Mouse (Mus musculus): ENCODE results near the gene Arl5b.

Gene Arl5b

GRCm38 (mm10) chr2:15104386-15104785, 55.2 kb downstream of the Arl5b start:
- in situ Hi-C loops (cut with MboI; ENCODE audit: low pct_unique_long_range_greater_than_20kb in 1 of 2, low sequenced_read_pairs in 2 of 2, unreplicated experiment in 1 of 2) = no loop called here

DNA sequence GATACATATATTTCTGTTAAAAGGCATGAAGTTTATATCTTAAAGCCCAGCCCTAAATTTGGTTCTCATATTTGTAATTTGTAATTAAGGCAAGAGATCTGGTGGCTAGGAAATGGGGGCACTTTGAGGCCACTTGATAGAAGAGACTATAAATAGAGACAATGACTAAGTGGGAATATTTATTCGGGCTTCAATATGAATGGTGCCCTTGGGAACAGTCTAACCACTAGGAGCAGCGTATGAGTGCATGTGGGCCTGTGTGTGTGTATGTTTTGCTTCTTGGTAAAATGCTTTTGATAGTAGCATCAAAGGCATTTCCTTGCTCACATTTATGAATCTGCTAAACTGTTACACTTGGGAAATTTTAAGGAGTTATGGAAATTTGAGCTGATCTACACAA, 62.1 kb downstream of the Arl5b start:
- in situ Hi-C loops (cut with MboI; ENCODE audit: low pct_unique_long_range_greater_than_20kb in 1 of 2, low sequenced_read_pairs in 2 of 2, unreplicated experiment in 1 of 2) = no loop called here

DNA sequence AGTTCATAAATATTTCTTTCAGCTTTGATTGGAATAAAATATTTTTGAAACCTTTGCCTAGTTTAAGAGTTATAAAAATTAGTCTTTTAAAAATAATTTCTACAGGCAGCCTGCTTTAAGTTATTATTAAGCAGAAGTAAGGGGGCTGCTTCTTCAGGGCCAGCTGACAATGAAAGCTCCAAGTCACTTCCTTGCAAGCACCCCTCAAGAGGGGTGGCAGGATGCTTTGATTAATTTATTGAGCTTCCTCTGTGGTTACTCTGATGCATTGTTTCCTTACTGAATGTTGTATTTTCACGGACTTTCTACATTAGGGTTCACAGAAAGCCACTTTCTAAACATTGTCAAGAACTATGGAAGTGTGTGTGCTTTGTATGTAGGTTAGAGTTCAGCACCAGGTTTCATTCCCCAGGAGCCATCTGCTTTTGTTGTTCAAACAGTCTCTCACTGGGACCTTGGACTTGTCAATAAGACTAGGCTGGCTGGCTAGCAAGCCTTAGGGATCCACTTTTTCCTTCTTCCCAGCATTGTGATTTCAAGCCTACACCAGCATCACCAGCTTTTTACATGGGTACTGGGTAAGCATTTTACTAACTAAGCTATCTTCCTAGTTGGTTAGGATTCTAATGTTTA, 62.7 kb downstream of the Arl5b start:
- in situ Hi-C loops (cut with MboI; ENCODE audit: low pct_unique_long_range_greater_than_20kb in 1 of 2, low sequenced_read_pairs in 2 of 2, unreplicated experiment in 1 of 2) = no loop called here

DNA sequence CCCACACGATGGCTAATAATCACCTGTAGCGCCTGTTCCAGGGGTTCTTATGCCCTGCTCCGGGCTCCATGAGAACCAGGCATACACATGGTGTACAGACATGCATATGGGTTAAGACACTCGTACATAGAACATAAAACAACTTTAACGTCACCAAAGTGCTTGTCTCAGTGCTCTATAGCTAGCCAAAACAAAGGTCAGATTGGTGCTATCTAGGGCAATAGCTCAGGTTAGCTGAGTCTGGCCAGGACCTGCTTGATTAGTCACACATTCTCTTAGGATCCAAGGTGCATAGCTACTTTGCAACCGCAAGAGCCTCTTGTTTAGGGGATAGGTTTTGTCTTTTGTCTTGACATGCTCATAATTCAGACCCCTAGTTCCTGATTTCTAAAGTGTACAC, 63.5 kb downstream of the Arl5b start:
- in situ Hi-C loops (cut with MboI; ENCODE audit: low pct_unique_long_range_greater_than_20kb in 1 of 2, low sequenced_read_pairs in 2 of 2, unreplicated experiment in 1 of 2) = no loop called here

DNA sequence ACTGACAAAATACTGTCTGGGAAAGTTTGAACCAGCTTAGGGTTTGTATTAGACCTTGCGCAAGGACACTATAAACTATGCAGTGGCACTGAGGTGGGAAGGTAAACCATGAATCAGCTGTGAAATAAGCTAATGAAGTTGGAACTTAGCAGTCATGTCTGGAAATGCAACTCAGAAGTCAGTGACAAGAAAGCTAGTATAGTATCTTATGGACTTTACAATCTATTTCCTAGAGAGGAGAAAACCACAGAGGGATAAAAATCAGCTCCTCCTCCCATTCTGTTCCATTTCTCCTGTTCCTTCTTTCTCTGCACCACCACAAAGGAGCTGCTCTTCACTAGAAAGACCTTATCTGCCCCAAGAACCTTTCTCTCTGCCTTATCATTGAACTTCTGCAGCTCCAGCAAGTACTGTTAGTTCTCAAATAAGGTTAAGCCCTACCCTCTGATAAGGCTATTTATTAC, 72.1 kb downstream of the Arl5b start:
- in situ Hi-C loops (cut with MboI; ENCODE audit: low pct_unique_long_range_greater_than_20kb in 1 of 2, low sequenced_read_pairs in 2 of 2, unreplicated experiment in 1 of 2) = no loop called here

Data from mouse embryonic stem cell (cell line).